Mouse (Mus musculus): Measurements from ENCODE around the gene Cradd.

GRCm38 (mm10) chr10:95164949-95165348 is 159.0 kb downstream of the Cradd start:
- TF ChIP-seq CTCF (IDR thresholded peaks at IDR 0.05; ENCODE audit: extremely low read depth, insufficient read length, insufficient replicate concordance, low read depth, low read length) = no peak
- TF ChIP-seq POLR2A (IDR thresholded peaks at IDR 0.05; ENCODE audit: low read depth, low read length) = no peak

Data from small intestine, adult 2 months (tissue).